Mouse (Mus musculus): ENCODE measurements around the gene H1foo.

GRCm38 (mm10) chr6:115906455-115906854 is 38.3 kb upstream of the H1foo start:
- TF ChIP-seq CTCF (IDR thresholded peaks at IDR 0.05; ENCODE audit: extremely low read depth, insufficient read depth, insufficient read length, insufficient replicate concordance), result no peak
- no peak for TF ChIP-seq POLR2A (IDR thresholded peaks at IDR 0.05; ENCODE audit: low read depth, low read length)

Data from spleen, adult 2 months (tissue).